22 mouse cellular contexts compared by ENCODE assay signal in the genomic region with DNA sequence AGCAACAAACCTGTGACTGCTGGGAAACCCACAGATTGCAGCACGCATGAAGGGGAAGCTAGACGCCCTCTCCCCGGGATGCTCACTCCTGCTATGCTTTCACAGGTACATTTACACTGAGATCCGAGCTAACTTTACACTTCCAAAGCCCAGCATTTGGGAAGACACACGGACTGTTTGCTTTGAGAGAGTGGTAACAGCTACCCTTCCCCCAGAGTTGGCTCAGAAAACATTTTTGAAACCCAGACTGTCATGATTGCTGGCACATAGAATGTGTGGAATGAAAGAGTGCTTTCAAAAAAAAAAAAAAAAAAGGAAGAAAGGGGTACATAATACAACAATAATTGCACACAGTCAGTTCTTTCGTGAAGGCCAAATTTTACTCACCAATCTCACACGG. TPM values are rescaled to one million over a fixed set of nuclear protein-coding genes. Genes with fewer than 3 reads are reported as not detected.
A peak's percentile ranks its signal among the peaks of the same experiment; 100 is the strongest.
DNase-seq lines count a peak whose midpoint lies in the region; ATAC-seq and TF ChIP-seq lines count a peak whose summit lies in the region.
"Had no signal": no experiment of that assay in that cellular context is flagged by ENCODE, and none has a peak within 500 bp of the region (broad histone marks: within the 10 kb centered on the region; RNA-seq: fewer than 3 reads in every experiment).

No protein-coding gene starts in this region.

- peak overlapping the region; percentile 61; the same call in 1 of the 2 replicates for H3K27ac ChIP-seq in forebrain, embryonic 13.5 days
- H3K27ac ChIP-seq in forebrain, embryonic 12.5 days = no peak overlapping the region
- H3K27ac ChIP-seq in liver, adult 2 months (replicated peaks; ENCODE audit: insufficient read depth, low read depth, low read length) = no peak overlapping the region
- H3K27ac ChIP-seq in liver, postnatal 0 days (ENCODE audit: low read depth) = no peak overlapping the region
- 0 out of 2 replicates have a peak overlapping the region, but pooled peaks have one; percentile 2 for H3K27ac ChIP-seq in brown adipose tissue, adult 24 weeks (replicated peaks; ENCODE audit: low read depth, low read length)
- H3K27ac ChIP-seq in forebrain, postnatal 0 days (ENCODE audit: low read depth, low read length) = peak overlapping the region; percentile 72
- no peak overlapping the region for H3K27ac ChIP-seq in gastrocnemius, adult 2 months
- H3K27ac ChIP-seq: embryonic facial prominence, embryonic 15.5 days; heart, adult 2 months; heart, embryonic 15.5 days; hindbrain, embryonic 13.5 days; hindbrain, postnatal 0 days had no signal

- H3K79me2 ChIP-seq in liver, adult 2 months (ENCODE audit: control insufficient read depth, insufficient read depth, low read length) = no peaks in the 10 kb centered on the region

- WGBS in forebrain, embryonic 13.5 days = 70% methylated on average over 7 of the region's 7 CpGs
- 78% methylated on average over 7 of the region's 7 CpGs for WGBS in forebrain, embryonic 12.5 days
- 47% methylated on average over 7 of the region's 7 CpGs for WGBS in liver, adult 2 months
- 44% methylated on average over 7 of the region's 7 CpGs for WGBS in liver, postnatal 0 days (ENCODE audit: insufficient replicate concordance)
- WGBS in forebrain, postnatal 0 days = 43% methylated on average over 7 of the region's 7 CpGs

- no peaks in the 10 kb centered on the region for H3K4me1 ChIP-seq in forebrain, embryonic 13.5 days
- no peaks in the 10 kb centered on the region for H3K4me1 ChIP-seq in forebrain, embryonic 12.5 days
- peaks cover 10% of the 10 kb centered on the region for H3K4me1 ChIP-seq in liver, adult 2 months (ENCODE audit: control insufficient read depth, insufficient read depth, low read length)
- peaks cover 7% of the 10 kb centered on the region; the same call in 1 of the 2 replicates for H3K4me1 ChIP-seq in liver, postnatal 0 days (ENCODE audit: insufficient read depth)
- H3K4me1 ChIP-seq in brown adipose tissue, adult 24 weeks (ENCODE audit: control insufficient read depth, insufficient read depth, insufficient read length, low read length) = peaks cover 14% of the 10 kb centered on the region
- 0 out of 2 replicates have a peak, but pooled peaks cover 2% of the 10 kb centered on the region for H3K4me1 ChIP-seq in forebrain, postnatal 0 days (ENCODE audit: insufficient read depth)
- H3K4me1 ChIP-seq: embryonic facial prominence, embryonic 15.5 days; heart, embryonic 15.5 days; hindbrain, embryonic 13.5 days had no signal

- H3K36me3 ChIP-seq in forebrain, embryonic 13.5 days (ENCODE audit: poor library complexity, severe bottlenecking) = no peaks in the 10 kb centered on the region
- no peaks in the 10 kb centered on the region for H3K36me3 ChIP-seq in forebrain, embryonic 12.5 days (replicated peaks)
- H3K36me3 ChIP-seq in liver, adult 2 months (ENCODE audit: control insufficient read depth, insufficient read depth, low read length) = no peaks in the 10 kb centered on the region
- H3K36me3 ChIP-seq in liver, postnatal 0 days (replicated peaks; ENCODE audit: insufficient read depth, low read length) = no peaks in the 10 kb centered on the region
- H3K36me3 ChIP-seq in forebrain, postnatal 0 days (ENCODE audit: insufficient read depth) = no peaks in the 10 kb centered on the region
- H3K36me3 ChIP-seq: embryonic facial prominence, embryonic 15.5 days; heart, embryonic 15.5 days; hindbrain, embryonic 13.5 days had no signal

- no peaks in the 10 kb centered on the region for H3K9me3 ChIP-seq in forebrain, embryonic 13.5 days (replicated peaks)
- no peaks in the 10 kb centered on the region for H3K9me3 ChIP-seq in forebrain, embryonic 12.5 days
- H3K9me3 ChIP-seq in liver, postnatal 0 days (ENCODE audit: low read length) = no peaks in the 10 kb centered on the region
- no peaks in the 10 kb centered on the region for H3K9me3 ChIP-seq in forebrain, postnatal 0 days (ENCODE audit: low read length)
- H3K9me3 ChIP-seq: embryonic facial prominence, embryonic 15.5 days; heart, embryonic 15.5 days; hindbrain, embryonic 13.5 days had no signal

- TF ChIP-seq EP300 in liver, postnatal 0 days (IDR thresholded peaks at IDR 0.05; ENCODE audit: low read depth) = no peak

- H3K27me3 ChIP-seq in forebrain, embryonic 13.5 days = no peaks in the 10 kb centered on the region
- H3K27me3 ChIP-seq in forebrain, embryonic 12.5 days = no peaks in the 10 kb centered on the region
- H3K27me3 ChIP-seq in liver, adult 2 months (ENCODE audit: control insufficient read depth, insufficient read depth, low read length) = no peaks in the 10 kb centered on the region
- H3K27me3 ChIP-seq in liver, postnatal 0 days (ENCODE audit: insufficient read depth, low read length) = no peaks in the 10 kb centered on the region
- H3K27me3 ChIP-seq in forebrain, postnatal 0 days (ENCODE audit: insufficient read depth, low read length) = no peaks in the 10 kb centered on the region
- H3K27me3 ChIP-seq: CH12.LX; embryonic facial prominence, embryonic 15.5 days; heart, embryonic 15.5 days had no signal

- H3K4me2 ChIP-seq in forebrain, embryonic 13.5 days = no peak overlapping the region
- H3K4me2 ChIP-seq in forebrain, embryonic 12.5 days = no peak overlapping the region
- no peak overlapping the region for H3K4me2 ChIP-seq in liver, postnatal 0 days (ENCODE audit: low read depth, low read length)
- no peak overlapping the region for H3K4me2 ChIP-seq in forebrain, postnatal 0 days (ENCODE audit: low read depth)
- H3K4me2 ChIP-seq: embryonic facial prominence, embryonic 15.5 days; heart, embryonic 11.5 days; heart, embryonic 15.5 days; hindbrain, embryonic 13.5 days had no signal

- no peak overlapping the region for H3K4me3 ChIP-seq in forebrain, embryonic 13.5 days
- H3K4me3 ChIP-seq in forebrain, embryonic 12.5 days (replicated peaks) = no peak overlapping the region
- H3K4me3 ChIP-seq in liver, adult 2 months (ENCODE audit: insufficient read depth, low read depth, low read length) = no peak overlapping the region
- no peak overlapping the region for H3K4me3 ChIP-seq in liver, postnatal 0 days (ENCODE audit: low read depth, low read length)
- no peak overlapping the region for H3K4me3 ChIP-seq in brown adipose tissue, adult 24 weeks (ENCODE audit: insufficient read depth, low read depth, low read length)
- H3K4me3 ChIP-seq in forebrain, postnatal 0 days (ENCODE audit: low read depth, low read length) = no peak overlapping the region
- H3K4me3 ChIP-seq in gastrocnemius, adult 2 months = no peak overlapping the region
- H3K4me3 ChIP-seq: embryonic facial prominence, embryonic 15.5 days; erythroblast, embryonic 14.5 days; heart, adult 2 months; heart, embryonic 15.5 days; hindbrain, embryonic 13.5 days had no signal

- intact Hi-C loops in gastrocnemius, adult 2 months (cut with DNase I) = no loop called here

- no peak for TF ChIP-seq POLR2A in liver, adult 2 months (IDR thresholded peaks at IDR 0.05; ENCODE audit: extremely low read depth, insufficient read depth, low read length)

- peak; percentile 67 for DNase-seq in liver, adult 2 months (ENCODE audit: extremely low read depth, low read depth, low spot score)
- DNase-seq in liver, postnatal 0 days = no peak
- DNase-seq in forebrain, postnatal 0 days = peak; percentile 57
- no peak for DNase-seq in gastrocnemius, adult 2 months
- DNase-seq in kidney, adult 11 months = no peak
- DNase-seq: adrenal gland, adult 8-10 months; cerebellum, adult 8-10 months; embryo, embryonic 11 days; gastrocnemius, postnatal 10 days; heart, postnatal 14 days; kidney, adult 18-20 months had no signal

- no peak for TF ChIP-seq CTCF in liver, adult 2 months (IDR thresholded peaks at IDR 0.05; ENCODE audit: low read depth, low read length)
- no peak for TF ChIP-seq CTCF in liver, postnatal 0 days (IDR thresholded peaks at IDR 0.05; ENCODE audit: low read depth)
- no peak for TF ChIP-seq CTCF in forebrain, postnatal 0 days (IDR thresholded peaks at IDR 0.05; ENCODE audit: low read depth)
- TF ChIP-seq CTCF in gastrocnemius, adult 2 months (IDR thresholded peaks at IDR 0.05) = no peak

- ATAC-seq in forebrain, embryonic 13.5 days = no peak
- no peak for ATAC-seq in forebrain, embryonic 12.5 days (ENCODE audit: low FRiP score)
- ATAC-seq in liver, postnatal 0 days = no peak
- ATAC-seq in forebrain, postnatal 0 days = peak; percentile 76
- ATAC-seq: hindbrain, postnatal 0 days had no signal

- H3K9ac ChIP-seq in forebrain, embryonic 13.5 days = no peak overlapping the region
- no peak overlapping the region for H3K9ac ChIP-seq in forebrain, embryonic 12.5 days
- 0 out of 2 replicates have a peak overlapping the region, but pooled peaks have one; percentile 13 for H3K9ac ChIP-seq in liver, adult 2 months (ENCODE audit: low read depth, low read length)
- H3K9ac ChIP-seq in liver, postnatal 0 days (replicated peaks) = no peak overlapping the region
- no peak overlapping the region for H3K9ac ChIP-seq in forebrain, postnatal 0 days
- H3K9ac ChIP-seq: embryonic facial prominence, embryonic 15.5 days; heart, embryonic 15.5 days; hindbrain, embryonic 13.5 days had no signal

RNA-seq across cellular contexts. Expression of a gene that starts 51.3 kb away (rescaled TPM):
- 54.3 and 55.7 TPM in 2 replicates for polyA plus RNA-seq in forebrain, embryonic 13.5 days (2015; fragmentation: Nextera tagmentation; extraction: Ambion mirVana)
- 37.5 and 38.6 TPM in 2 replicates for polyA plus RNA-seq in forebrain, embryonic 12.5 days (2016; fragmentation: Nextera tagmentation; extraction: Ambion mirVana)
- 1.6 and 2.1 TPM in 2 replicates for total RNA-seq in liver, adult 2 months (2014; rRNA removed)
- 0.89 and 1.1 TPM in 2 replicates for polyA plus RNA-seq in liver, adult 2 months (2012; rRNA removed)
- 1.8 and 4.0 TPM in 2 replicates for polyA plus RNA-seq in liver, postnatal 0 days (2015; fragmentation: Nextera tagmentation; extraction: Ambion mirVana)
- polyA plus RNA-seq in brown adipose tissue, adult 24 weeks (2012; ENCODE audit: insufficient read depth, insufficient read length, missing spikeins) = 34.7 and 43.3 TPM in 2 replicates
- 241 and 274 TPM in 2 replicates for total RNA-seq in forebrain, postnatal 0 days (2014; rRNA removed)
- polyA plus RNA-seq in forebrain, postnatal 0 days (2015; fragmentation: Nextera tagmentation; extraction: Ambion mirVana) = 92.8 and 107 TPM in 2 replicates
- total RNA-seq in gastrocnemius, adult 2 months (2021) = 1 to 10 TPM; 6.3 to 9.8 TPM

Comparison
In these comparisons a context has a peak if more than half of its experiments do, and no peak if none do; other contexts are left out.
1. H3K27ac ChIP-seq: peak in forebrain, embryonic 13.5 days (single experiment), brown adipose tissue, adult 24 weeks (single experiment) and forebrain, postnatal 0 days (single experiment); none in forebrain, embryonic 12.5 days (single experiment), liver, adult 2 months (single experiment), liver, postnatal 0 days (single experiment) and gastrocnemius, adult 2 months (single experiment).
2. DNase-seq: peak in liver, adult 2 months (single experiment) and forebrain, postnatal 0 days (single experiment); none in liver, postnatal 0 days (single experiment), gastrocnemius, adult 2 months (single experiment) and kidney, adult 11 months (single experiment).